Mouse (Mus musculus): ENCODE measurements around the gene Itgb7. TPM values are rescaled to one million over a fixed set of nuclear protein-coding genes. Genes with fewer than 3 reads are reported as not detected.

Gene Itgb7
- polyA plus RNA-seq (2014; fragmentation: Nextera tagmentation; extraction: Ambion mirVana) = 0.76 and 1.1 TPM in 2 replicates

DNA sequence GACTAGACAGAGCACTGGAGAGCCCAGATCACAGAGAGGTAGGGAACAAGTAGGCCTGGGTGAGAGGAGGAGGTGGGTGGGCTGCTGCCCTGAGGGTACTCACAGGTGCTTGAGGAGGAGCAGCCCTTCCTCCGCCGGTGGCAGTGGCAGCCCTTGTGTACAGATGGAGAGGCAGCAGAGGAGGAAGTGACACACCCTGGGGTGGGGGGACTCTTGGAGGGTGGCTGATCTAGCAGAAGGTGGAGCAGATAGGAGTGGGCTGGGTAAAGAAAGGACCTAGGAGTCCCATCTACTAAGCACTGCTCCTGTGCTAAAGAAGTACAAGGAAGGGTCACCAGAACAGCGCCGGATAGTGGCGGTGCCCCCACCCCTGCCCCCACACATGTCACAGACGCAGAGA, at the start of gene Itgb7:
TSS of gene Itgb7 (minus strand) at position 197 of the 400 bp plus-strand sequence.
- H3K4me2 ChIP-seq (ENCODE audit: low read depth, low read length, severe bottlenecking) = no peak within 1 kb of the TSS
- WGBS = 61% methylated on average over 6 of the region's 6 CpGs

DNA sequence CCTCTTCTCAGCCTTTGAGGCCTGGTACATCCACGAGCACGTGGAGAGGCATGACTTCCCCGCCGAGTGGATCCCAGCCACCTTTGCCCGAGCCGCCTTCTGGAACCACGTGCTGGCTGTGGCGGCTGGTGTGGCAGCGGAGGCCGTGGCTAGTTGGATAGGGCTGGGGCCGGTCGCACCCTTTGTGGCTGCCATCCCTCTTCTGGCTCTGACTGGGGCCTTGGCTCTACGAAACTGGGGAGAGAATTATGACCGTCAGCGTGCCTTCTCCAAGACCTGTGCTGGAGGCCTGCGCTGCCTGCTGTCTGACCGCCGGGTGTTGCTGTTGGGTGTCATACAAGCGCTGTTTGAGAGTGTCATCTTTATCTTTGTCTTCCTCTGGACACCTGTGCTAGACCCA, 48.9 kb upstream of the Itgb7 start:
- WGBS = 97% methylated on average over 19 of the region's 19 CpGs
- no peak overlapping the region for H3K9ac ChIP-seq (ENCODE audit: low read length)

More for the DNA sequence above, at the start of gene Itgb7:
- H3K27ac ChIP-seq (ENCODE audit: low read depth, low read length) = no peak within 1 kb of the TSS
- no peaks in the 10 kb centered on the region; the same call in 1 of the 2 replicates for H3K27me3 ChIP-seq (ENCODE audit: control insufficient read depth, insufficient read depth, low read length)
- DNase-seq (ENCODE audit: low spot score) (no peak), ATAC-seq (replicated peaks; ENCODE audit: low FRiP score) (no peak)
- peaks cover 10% of the 10 kb centered on the region for H3K4me1 ChIP-seq (replicated peaks; ENCODE audit: control insufficient read depth, insufficient read depth, low read length)
- no peaks in the 10 kb centered on the region for H3K36me3 ChIP-seq (ENCODE audit: control insufficient read depth, insufficient read depth, low read length)
- H3K9me3 ChIP-seq (ENCODE audit: control insufficient read depth, low read length) = no peaks in the 10 kb centered on the region
- H3K9ac ChIP-seq (ENCODE audit: low read length) = no peak within 1 kb of the TSS
- no peak within 1 kb of the TSS for H3K4me3 ChIP-seq (ENCODE audit: low read depth, low read length)

DNA sequence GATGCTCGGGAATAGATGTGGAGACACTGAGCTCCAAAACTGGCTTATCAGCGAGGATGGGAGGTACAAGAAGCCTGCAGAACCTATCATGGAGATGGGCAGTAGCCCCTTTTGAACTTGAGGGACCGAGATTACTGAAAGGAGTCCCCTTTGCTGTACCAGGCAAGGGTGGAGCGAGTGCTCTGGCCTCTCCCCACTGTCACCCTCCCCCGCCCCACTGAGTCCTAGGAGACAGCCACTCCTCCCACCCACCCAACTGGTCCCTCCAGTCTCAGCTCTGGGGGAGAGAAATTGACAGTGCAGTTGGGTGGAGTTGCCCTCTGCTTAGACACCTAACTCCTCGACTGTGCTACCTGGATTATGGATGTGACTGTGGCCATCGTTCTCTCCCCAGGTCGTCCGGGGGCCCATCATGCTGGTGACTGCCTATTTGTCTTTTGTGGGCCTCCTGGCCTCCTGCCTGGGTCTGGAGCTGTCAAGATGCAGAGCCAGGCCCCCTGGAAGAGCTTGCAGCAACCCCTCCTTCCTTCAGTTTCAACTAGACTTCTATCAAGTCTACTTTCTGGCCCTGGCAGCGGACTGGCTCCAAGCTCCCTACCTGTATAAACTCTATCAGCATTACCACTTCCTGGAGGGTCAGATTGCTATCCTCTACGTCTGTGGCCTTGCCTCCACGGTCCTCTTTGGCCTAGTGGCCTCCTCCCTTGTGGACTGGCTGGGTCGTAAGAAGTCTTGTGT, 48.2 kb upstream of the Itgb7 start:
- Histone ChIP-seq H3K4me1 (replicated peaks; ENCODE audit: control insufficient read depth, insufficient read depth, low read length) (0 out of 2 replicates have a peak, but pooled peaks cover 5% of the 10 kb centered on the region), H3K4me2 (ENCODE audit: low read depth, low read length, severe bottlenecking) (peak overlapping the region; percentile 87), H3K9me3 (ENCODE audit: control insufficient read depth, low read length) (no peaks in the 10 kb centered on the region), H3K27ac (ENCODE audit: low read depth, low read length) (peak overlapping the region; percentile 51; the same call in 1 of the 2 replicates), H3K4me3 (ENCODE audit: low read depth, low read length) (peak overlapping the region; percentile 91), H3K36me3 (ENCODE audit: control insufficient read depth, insufficient read depth, low read length) (peaks cover 12% of the 10 kb centered on the region; the same call in 1 of the 2 replicates), H3K9ac (ENCODE audit: low read length) (peak overlapping the region; percentile 83), H3K27me3 (ENCODE audit: control insufficient read depth, insufficient read depth, low read length) (no peaks in the 10 kb centered on the region)
- WGBS = 30% methylated on average over 13 of the region's 13 CpGs
- ATAC-seq (replicated peaks; ENCODE audit: low FRiP score) (peak; percentile 37; the same call in 1 of the 2 replicates), DNase-seq (ENCODE audit: low spot score) (no peak)

More for the DNA sequence above, 48.9 kb upstream of the Itgb7 start:
- no peak overlapping the region for H3K27ac ChIP-seq (ENCODE audit: low read depth, low read length)
- 0 out of 2 replicates have a peak, but pooled peaks cover 5% of the 10 kb centered on the region for H3K4me1 ChIP-seq (replicated peaks; ENCODE audit: control insufficient read depth, insufficient read depth, low read length)
- H3K36me3 ChIP-seq (ENCODE audit: control insufficient read depth, insufficient read depth, low read length) = peaks cover 12% of the 10 kb centered on the region; the same call in 1 of the 2 replicates
- H3K4me2 ChIP-seq (ENCODE audit: low read depth, low read length, severe bottlenecking) = no peak overlapping the region
- no peak overlapping the region; the same call in 1 of the 2 replicates for H3K4me3 ChIP-seq (ENCODE audit: low read depth, low read length)
- H3K27me3 ChIP-seq (ENCODE audit: control insufficient read depth, insufficient read depth, low read length) = no peaks in the 10 kb centered on the region
- ATAC-seq (replicated peaks; ENCODE audit: low FRiP score) (no peak), DNase-seq (ENCODE audit: low spot score) (no peak)
- H3K9me3 ChIP-seq (ENCODE audit: control insufficient read depth, low read length) = no peaks in the 10 kb centered on the region

DNA sequence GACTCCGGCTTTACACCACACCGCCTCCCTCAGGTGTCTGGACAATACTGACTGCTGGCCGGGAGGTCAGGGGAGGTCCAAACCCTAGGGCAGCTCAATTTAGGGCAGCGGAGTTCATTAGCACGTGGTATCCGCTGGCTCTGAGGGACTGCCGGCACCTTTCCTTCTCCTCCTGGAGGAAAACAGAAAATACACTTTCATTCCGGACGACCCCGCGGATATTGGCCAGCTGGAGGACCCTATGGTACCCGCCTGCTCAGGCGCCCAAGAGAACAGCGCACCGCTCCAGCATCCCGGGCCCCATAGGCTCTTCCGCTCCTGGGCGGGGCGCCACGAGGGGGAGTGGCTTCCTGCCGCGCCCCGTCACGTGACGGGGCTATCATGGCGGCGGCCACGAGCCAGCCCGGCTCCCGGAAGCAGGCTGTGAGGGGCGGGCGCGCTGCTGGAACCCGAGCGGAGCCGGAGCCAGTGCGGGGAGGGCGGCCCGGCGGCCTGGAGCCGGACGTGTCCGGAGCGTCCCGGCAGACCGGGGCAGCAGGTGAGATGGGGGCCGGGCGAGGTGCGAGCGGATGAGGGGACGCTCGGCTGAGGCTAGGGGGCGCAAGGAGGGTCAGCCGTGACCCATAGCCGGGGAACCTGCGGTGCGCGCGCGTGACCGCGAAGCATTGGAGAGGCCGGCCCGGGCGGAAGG, 47.5 kb upstream of the Itgb7 start, which contains the start of gene Mfsd5:
TSS of gene Mfsd5 (plus strand) at position 363 of the 691 bp plus-strand sequence.
- H3K27ac ChIP-seq (ENCODE audit: low read depth, low read length) = peak within 1 kb of the TSS; percentile 51
- H3K4me3 ChIP-seq (ENCODE audit: low read depth, low read length) = peak within 1 kb of the TSS; percentile 91
- peaks cover 12% of the 10 kb centered on the region; the same call in 1 of the 2 replicates for H3K36me3 ChIP-seq (ENCODE audit: control insufficient read depth, insufficient read depth, low read length)
- DNase-seq (ENCODE audit: low spot score) (peak; percentile 95), ATAC-seq (replicated peaks; ENCODE audit: low FRiP score) (peak; percentile 98)
- no peaks in the 10 kb centered on the region for H3K9me3 ChIP-seq (ENCODE audit: control insufficient read depth, low read length)
- H3K9ac ChIP-seq (ENCODE audit: low read length) = peak within 1 kb of the TSS; percentile 83
- H3K4me2 ChIP-seq (ENCODE audit: low read depth, low read length, severe bottlenecking) = peak within 1 kb of the TSS; percentile 87
- WGBS = under 1% methylated on average over 65 of the region's 65 CpGs
- no peaks in the 10 kb centered on the region for H3K27me3 ChIP-seq (ENCODE audit: control insufficient read depth, insufficient read depth, low read length)
- H3K4me1 ChIP-seq (replicated peaks; ENCODE audit: control insufficient read depth, insufficient read depth, low read length) = 0 out of 2 replicates have a peak, but pooled peaks cover 5% of the 10 kb centered on the region

DNA sequence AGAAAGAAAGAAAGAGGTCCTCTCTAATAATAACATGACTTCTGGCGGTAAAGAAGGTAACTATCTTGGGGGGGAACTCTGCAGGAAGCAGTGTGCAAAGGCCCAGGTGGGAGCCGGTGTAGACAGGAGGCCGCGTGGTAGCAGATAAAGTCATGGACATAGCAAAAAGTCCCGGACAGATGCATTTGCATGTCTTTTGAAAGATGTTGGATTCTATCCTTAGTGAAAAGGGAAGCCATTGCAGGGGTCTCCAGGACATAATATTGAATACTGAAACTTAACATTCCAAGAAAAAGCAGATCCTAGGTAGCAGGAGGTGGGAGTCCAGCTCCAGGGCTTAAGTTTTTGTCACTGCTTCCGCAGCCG, 47.0 kb upstream of the Itgb7 start:
- ATAC-seq (replicated peaks; ENCODE audit: low FRiP score) (no peak; the same call in 1 of the 2 replicates), DNase-seq (ENCODE audit: low spot score) (no peak)
- 0 out of 2 replicates have a peak, but pooled peaks cover 5% of the 10 kb centered on the region for H3K4me1 ChIP-seq (replicated peaks; ENCODE audit: control insufficient read depth, insufficient read depth, low read length)
- H3K9ac ChIP-seq (ENCODE audit: low read length) = peak overlapping the region; percentile 83
- no peaks in the 10 kb centered on the region for H3K27me3 ChIP-seq (ENCODE audit: control insufficient read depth, insufficient read depth, low read length)
- H3K4me2 ChIP-seq (ENCODE audit: low read depth, low read length, severe bottlenecking) = peak overlapping the region; percentile 87
- WGBS = 41% methylated on average over 7 of the region's 7 CpGs
- no peaks in the 10 kb centered on the region for H3K9me3 ChIP-seq (ENCODE audit: control insufficient read depth, low read length)
- H3K4me3 ChIP-seq (ENCODE audit: low read depth, low read length) = peak overlapping the region; percentile 91
- peaks cover 12% of the 10 kb centered on the region; the same call in 1 of the 2 replicates for H3K36me3 ChIP-seq (ENCODE audit: control insufficient read depth, insufficient read depth, low read length)
- H3K27ac ChIP-seq (ENCODE audit: low read depth, low read length) = peak overlapping the region; percentile 51

DNA sequence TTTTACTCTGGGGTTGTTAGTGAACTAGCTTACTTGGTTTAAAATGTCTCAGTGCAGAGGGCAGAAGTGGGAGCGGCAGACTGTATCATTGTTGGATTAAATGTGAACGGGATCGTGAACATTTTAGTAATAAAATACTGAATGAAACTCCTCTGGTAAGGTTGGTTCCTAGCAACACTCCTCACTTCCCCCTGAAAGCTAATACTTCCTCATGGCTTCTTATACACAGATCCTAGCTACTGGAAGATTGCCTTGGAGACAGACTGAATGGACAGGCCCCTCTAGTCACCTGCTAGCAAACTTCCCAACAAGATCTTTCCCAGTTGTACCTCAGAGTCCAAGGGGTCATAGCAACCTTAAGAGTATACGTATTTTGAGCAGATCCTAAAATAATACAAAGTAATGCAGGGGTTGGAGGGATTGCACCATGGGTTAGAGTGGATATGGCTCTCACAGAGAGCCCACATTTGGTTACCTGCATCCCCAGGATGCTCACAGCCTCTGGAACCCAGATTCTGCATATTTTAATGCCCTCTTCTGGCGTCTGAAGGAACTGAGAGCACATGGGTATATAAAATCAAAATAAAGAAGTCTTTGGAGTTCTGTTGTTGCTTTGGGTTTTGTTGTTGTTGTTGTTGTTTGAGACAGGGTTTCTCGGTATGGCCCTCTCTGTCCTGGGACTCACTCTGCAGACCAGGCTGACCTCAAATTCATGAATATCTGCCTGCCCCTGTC, 42.4 kb upstream of the Itgb7 start:
- Histone ChIP-seq H3K36me3 (ENCODE audit: control insufficient read depth, insufficient read depth, low read length) (no peaks in the 10 kb centered on the region), H3K4me1 (replicated peaks; ENCODE audit: control insufficient read depth, insufficient read depth, low read length) (peaks cover 6% of the 10 kb centered on the region; the same call in 1 of the 2 replicates), H3K4me3 (ENCODE audit: low read depth, low read length) (no peak overlapping the region), H3K4me2 (ENCODE audit: low read depth, low read length, severe bottlenecking) (no peak overlapping the region), H3K9me3 (ENCODE audit: control insufficient read depth, low read length) (no peaks in the 10 kb centered on the region), H3K9ac (ENCODE audit: low read length) (no peak overlapping the region), H3K27ac (ENCODE audit: low read depth, low read length) (no peak overlapping the region), H3K27me3 (ENCODE audit: control insufficient read depth, insufficient read depth, low read length) (peaks cover 5% of the 10 kb centered on the region; the same call in 1 of the 2 replicates)
- ATAC-seq (replicated peaks; ENCODE audit: low FRiP score) (no peak), DNase-seq (ENCODE audit: low spot score) (no peak)
- 66% methylated on average over 6 of the region's 6 CpGs for WGBS

DNA sequence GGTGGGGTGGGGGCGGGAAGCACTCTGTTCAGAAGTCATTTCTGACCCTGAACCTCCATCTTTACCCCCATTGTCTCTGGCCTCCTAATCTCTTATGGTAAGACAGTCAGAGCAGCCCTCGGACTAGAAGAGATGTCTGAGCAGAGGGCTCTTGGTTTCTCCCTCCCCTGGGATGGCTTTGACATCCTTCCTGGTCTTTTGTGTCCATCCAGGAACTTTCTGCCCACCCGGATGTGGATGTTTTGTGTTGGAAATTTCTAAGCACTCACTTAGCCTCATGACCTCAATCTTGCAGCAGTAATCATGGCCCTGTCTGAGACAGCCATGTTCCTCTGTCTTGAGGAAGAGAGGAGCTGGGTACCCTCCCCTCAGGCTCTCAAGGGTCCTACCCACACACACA, 39.7 kb upstream of the Itgb7 start:
- H3K36me3 ChIP-seq (ENCODE audit: control insufficient read depth, insufficient read depth, low read length) = no peaks in the 10 kb centered on the region
- ATAC-seq (replicated peaks; ENCODE audit: low FRiP score) (no peak), DNase-seq (ENCODE audit: low spot score) (no peak)
- peaks cover 5% of the 10 kb centered on the region; the same call in 1 of the 2 replicates for H3K27me3 ChIP-seq (ENCODE audit: control insufficient read depth, insufficient read depth, low read length)
- H3K9ac ChIP-seq (ENCODE audit: low read length) = no peak overlapping the region
- no peaks in the 10 kb centered on the region for H3K9me3 ChIP-seq (ENCODE audit: control insufficient read depth, low read length)
- no peak overlapping the region for H3K27ac ChIP-seq (ENCODE audit: low read depth, low read length)
- H3K4me1 ChIP-seq (replicated peaks; ENCODE audit: control insufficient read depth, insufficient read depth, low read length) = peaks cover 6% of the 10 kb centered on the region; the same call in 1 of the 2 replicates
- no peak overlapping the region; the same call in 1 of the 2 replicates for H3K4me2 ChIP-seq (ENCODE audit: low read depth, low read length, severe bottlenecking)
- H3K4me3 ChIP-seq (ENCODE audit: low read depth, low read length) = no peak overlapping the region
- 21% methylated on average over 3 of the region's 3 CpGs for WGBS
